Mouse (Mus musculus): ENCODE measurements around the gene Nap1l4. TPM values are rescaled to one million over a fixed set of nuclear protein-coding genes. Genes with fewer than 3 reads are reported as not detected.

Gene Nap1l4
- total and polyA plus RNA-seq, 3 experiments = 98.4 to 197 (median 168) TPM

DNA sequence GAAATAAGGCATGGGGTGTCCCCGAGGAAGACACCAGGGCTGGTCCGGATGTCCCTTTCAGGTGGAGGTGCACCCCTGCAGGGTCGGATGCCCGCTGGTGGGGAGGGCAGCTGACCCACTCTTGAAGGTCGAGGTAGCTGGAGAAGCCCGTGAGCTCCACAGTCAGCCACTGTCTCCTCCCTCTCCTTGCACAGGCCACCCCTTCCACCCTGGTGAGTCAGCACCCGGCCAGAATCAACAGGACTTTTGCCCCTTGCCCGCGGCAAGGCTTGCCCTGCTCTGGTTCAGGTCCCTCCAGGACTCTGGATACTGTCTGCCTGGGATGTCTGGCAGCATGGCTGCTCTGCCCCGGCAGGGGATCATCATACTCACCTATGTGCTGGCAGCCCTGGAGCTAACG lies 73.0 kb downstream of the Nap1l4 start:
- no peak overlapping the region for H3K27ac ChIP-seq
- H3K9ac ChIP-seq (ENCODE audit: low read depth, low read length) = no peak overlapping the region
- intact Hi-C loops (cut with DNase I) = no loop called here
- DNase-seq = no peak
- no peaks in the 10 kb centered on the region for H3K79me2 ChIP-seq (replicated peaks; ENCODE audit: control insufficient read depth, insufficient read depth, low read length)
- H3K4me1 ChIP-seq (ENCODE audit: control insufficient read depth, insufficient read depth, low read length) = peaks cover 5% of the 10 kb centered on the region
- H3K4me3 ChIP-seq = no peak overlapping the region
- no peaks in the 10 kb centered on the region for H3K27me3 ChIP-seq (ENCODE audit: control insufficient read depth, insufficient read depth, low read length)
- no peak for TF ChIP-seq CTCF (IDR thresholded peaks at IDR 0.05)
- no peak for TF ChIP-seq POLR2A (IDR thresholded peaks at IDR 0.05; ENCODE audit: insufficient read depth, low read depth, low read length)
- TF ChIP-seq EP300 (IDR thresholded peaks at IDR 0.05; ENCODE audit: insufficient read depth, low read depth, low read length) = no peak
- WGBS = 60% methylated on average over 11 of the region's 11 CpGs
- no peaks in the 10 kb centered on the region for H3K36me3 ChIP-seq (ENCODE audit: control insufficient read depth, insufficient read depth, low read length)

DNA sequence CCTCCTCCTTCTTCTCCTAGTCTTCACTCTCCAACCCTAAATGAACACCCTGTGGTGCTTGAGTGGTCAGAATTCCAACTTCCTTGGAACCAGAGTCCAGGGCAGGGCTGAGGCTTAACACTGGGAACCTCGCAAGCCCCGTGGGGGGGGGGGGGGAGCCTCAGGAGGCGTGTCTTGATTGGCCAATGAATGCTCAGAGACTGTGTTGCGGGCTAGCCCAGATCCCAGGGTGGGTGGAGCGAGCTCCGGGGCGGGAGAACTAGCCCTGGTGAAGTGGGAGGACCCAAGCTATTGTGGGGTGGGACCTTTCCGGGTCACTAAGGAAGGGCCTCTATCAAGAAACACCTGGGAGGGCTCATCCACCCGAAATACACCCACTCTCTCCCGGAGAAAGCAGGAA lies 74.1 kb downstream of the Nap1l4 start:
- no peak overlapping the region for H3K9ac ChIP-seq (ENCODE audit: low read depth, low read length)
- WGBS = 43% methylated on average over 10 of the region's 10 CpGs
- intact Hi-C loops (cut with DNase I) = loop anchor here (5.0 kb wide), 1 partner anchor 32 kb away; no protein-coding TSS in a partner anchor
- H3K4me1 ChIP-seq (ENCODE audit: control insufficient read depth, insufficient read depth, low read length) = peaks cover 6% of the 10 kb centered on the region
- DNase-seq = no peak
- no peaks in the 10 kb centered on the region for H3K79me2 ChIP-seq (replicated peaks; ENCODE audit: control insufficient read depth, insufficient read depth, low read length)
- no peak for TF ChIP-seq POLR2A (IDR thresholded peaks at IDR 0.05; ENCODE audit: insufficient read depth, low read depth, low read length)
- TF ChIP-seq CTCF (IDR thresholded peaks at IDR 0.05) = no peak
- TF ChIP-seq EP300 (IDR thresholded peaks at IDR 0.05; ENCODE audit: insufficient read depth, low read depth, low read length) = no peak
- H3K27me3 ChIP-seq (ENCODE audit: control insufficient read depth, insufficient read depth, low read length) = no peaks in the 10 kb centered on the region
- no peaks in the 10 kb centered on the region for H3K36me3 ChIP-seq (ENCODE audit: control insufficient read depth, insufficient read depth, low read length)
- H3K4me3 ChIP-seq = no peak overlapping the region
- no peak overlapping the region for H3K27ac ChIP-seq

GRCm38 (mm10) chr7:143473347-143474101 lies 75.4 kb downstream of the Nap1l4 start, which contains the start of gene Slc22a18:
Gene Slc22a18, plus strand, starts transcription at chr7:143473736.
- DNase-seq = peak; percentile 49 to 58
- Histone ChIP-seq H3K9ac (ENCODE audit: low read depth, low read length) (peak within 1 kb of the TSS; percentile 28; the same call in 1 of the 2 replicates), H3K36me3 (ENCODE audit: control insufficient read depth, insufficient read depth, low read length) (no peaks in the 10 kb centered on the region), H3K79me2 (replicated peaks; ENCODE audit: control insufficient read depth, insufficient read depth, low read length) (no peaks in the 10 kb centered on the region), H3K27ac (0 out of 2 replicates have a peak within 1 kb of the TSS, but pooled peaks have one; percentile 15), H3K4me1 (ENCODE audit: control insufficient read depth, insufficient read depth, low read length) (peaks cover 6% of the 10 kb centered on the region), H3K4me3 (no peak within 1 kb of the TSS), H3K27me3 (ENCODE audit: control insufficient read depth, insufficient read depth, low read length) (no peaks in the 10 kb centered on the region)
- no peak for TF ChIP-seq CTCF (IDR thresholded peaks at IDR 0.05)
- TF ChIP-seq POLR2A (IDR thresholded peaks at IDR 0.05; ENCODE audit: insufficient read depth, low read depth, low read length) = peak; percentile 50
- 0 out of 2 replicates have a peak, but pooled peaks have one; percentile 46 for TF ChIP-seq EP300 (IDR thresholded peaks at IDR 0.05; ENCODE audit: insufficient read depth, low read depth, low read length)
- WGBS = 29% methylated on average over 4 of the region's 4 CpGs
- intact Hi-C loops (cut with DNase I) = loop anchor here (5.0 kb wide), 1 partner anchor 34 kb away; no protein-coding TSS in a partner anchor

DNA sequence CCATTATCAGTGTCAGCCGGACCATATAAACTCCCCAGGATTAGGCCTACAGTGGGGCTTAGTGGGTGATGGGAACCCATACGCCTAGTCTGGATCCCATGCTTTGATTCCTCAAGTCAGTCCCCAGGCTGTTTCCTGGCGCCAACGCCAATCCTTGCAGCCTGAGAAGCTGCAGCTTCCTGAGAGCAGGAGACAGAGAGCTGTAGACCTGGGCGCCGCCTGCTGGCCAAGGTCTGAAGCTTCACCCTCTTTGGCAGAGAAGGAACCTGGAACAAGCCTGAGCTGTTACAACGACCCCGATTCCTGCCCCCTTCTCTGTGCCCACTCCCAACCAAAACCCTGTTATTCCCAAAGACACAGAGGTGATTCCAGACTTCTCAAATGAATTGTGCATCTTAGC lies 79.0 kb downstream of the Nap1l4 start:
- TF ChIP-seq CTCF (IDR thresholded peaks at IDR 0.05) (peak; percentile 98), EP300 (IDR thresholded peaks at IDR 0.05; ENCODE audit: insufficient read depth, low read depth, low read length) (no peak)
- 8% methylated on average over 8 of the region's 8 CpGs for WGBS

GRCm38 (mm10) chr7:143467714-143468113 lies 81.2 kb downstream of the Nap1l4 start:
- H3K9ac ChIP-seq (ENCODE audit: low read depth, low read length) = no peak overlapping the region
- intact Hi-C loops (cut with DNase I) = loop anchor here (5.0 to 10.0 kb wide), 2 partner anchors 460 to 573 kb away; partner anchors contain the start of gene Tspan32
- H3K27ac ChIP-seq = no peak overlapping the region
- WGBS = 47% methylated on average over 6 of the region's 6 CpGs
- H3K79me2 ChIP-seq (replicated peaks; ENCODE audit: control insufficient read depth, insufficient read depth, low read length) = no peaks in the 10 kb centered on the region
- no peaks in the 10 kb centered on the region for H3K27me3 ChIP-seq (ENCODE audit: control insufficient read depth, insufficient read depth, low read length)
- TF ChIP-seq EP300 (IDR thresholded peaks at IDR 0.05; ENCODE audit: insufficient read depth, low read depth, low read length) (no peak), POLR2A (IDR thresholded peaks at IDR 0.05; ENCODE audit: insufficient read depth, low read depth, low read length) (no peak), CTCF (IDR thresholded peaks at IDR 0.05) (no peak)
- no peaks in the 10 kb centered on the region for H3K36me3 ChIP-seq (ENCODE audit: control insufficient read depth, insufficient read depth, low read length)
- no peak overlapping the region for H3K4me3 ChIP-seq
- H3K4me1 ChIP-seq (ENCODE audit: control insufficient read depth, insufficient read depth, low read length) = 0 out of 2 replicates have a peak, but pooled peaks cover 1% of the 10 kb centered on the region
- no peak for DNase-seq

More for the DNA sequence above, 79.0 kb downstream of the Nap1l4 start:
- Histone ChIP-seq H3K4me1 (ENCODE audit: control insufficient read depth, insufficient read depth, low read length) (peaks cover 6% of the 10 kb centered on the region), H3K27me3 (ENCODE audit: control insufficient read depth, insufficient read depth, low read length) (no peaks in the 10 kb centered on the region), H3K27ac (no peak overlapping the region), H3K4me3 (no peak overlapping the region), H3K9ac (ENCODE audit: low read depth, low read length) (no peak overlapping the region), H3K36me3 (ENCODE audit: control insufficient read depth, insufficient read depth, low read length) (no peaks in the 10 kb centered on the region), H3K79me2 (replicated peaks; ENCODE audit: control insufficient read depth, insufficient read depth, low read length) (no peaks in the 10 kb centered on the region)
- DNase-seq = peak; percentile 70 to 83
- intact Hi-C loops (cut with DNase I) = loop anchor here (1.0 to 10.0 kb wide), 4 partner anchors 37 to 575 kb away; partner anchors contain the start of gene Tspan32

All from heart, adult 2 months (tissue).